Mouse (Mus musculus) retina, adult 2 months (tissue): ENCODE results near the gene Ube2f.

Experiments used
- DNase-seq: peaks from one replicate; pipeline ENCODE4 v3.0.0-alpha.2; 2012; ENCODE audit warnings: low read depth, low spot score

Ube2f gene

DNA sequence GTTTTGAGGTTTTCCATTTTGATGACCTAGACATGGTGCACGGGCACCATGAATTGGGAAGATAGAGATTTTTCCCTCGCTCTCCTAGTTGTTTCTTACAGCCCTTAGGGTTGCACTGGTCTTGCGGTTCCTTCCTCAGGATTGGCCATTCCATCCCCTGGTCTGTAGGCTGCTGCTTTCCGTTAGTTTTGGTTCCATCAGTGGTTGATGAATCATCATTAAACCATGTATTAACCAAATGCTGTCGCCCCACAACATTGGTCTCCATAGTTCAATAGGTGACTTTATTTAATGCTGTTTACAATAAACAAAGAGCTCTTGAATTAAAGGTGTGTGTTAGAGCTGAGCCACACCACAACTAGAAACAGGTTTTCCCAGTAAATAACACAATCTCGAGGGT is 12.4 kb upstream of the Ube2f start:
- no peak for DNase-seq

DNA sequence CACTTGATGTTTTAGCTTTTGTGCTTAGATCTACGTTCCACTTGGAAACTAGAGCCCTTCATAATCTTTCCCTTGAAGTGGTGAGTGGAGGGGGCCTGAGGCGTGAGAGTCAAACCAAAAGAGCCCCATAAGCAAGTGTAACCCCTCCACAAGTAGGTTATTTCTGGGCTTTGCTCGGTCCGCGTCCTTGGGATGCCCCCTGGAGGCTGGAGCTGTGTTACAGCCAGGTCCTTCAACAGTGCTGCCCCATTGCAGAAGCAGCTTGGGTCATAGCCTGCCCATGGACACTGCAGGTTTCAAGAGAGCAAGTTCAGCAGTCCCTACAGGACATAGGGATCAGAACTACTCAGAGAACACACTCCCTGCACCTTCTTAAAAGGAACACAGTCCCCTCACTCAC is 11.0 kb upstream of the Ube2f start:
- no peak for DNase-seq

DNA sequence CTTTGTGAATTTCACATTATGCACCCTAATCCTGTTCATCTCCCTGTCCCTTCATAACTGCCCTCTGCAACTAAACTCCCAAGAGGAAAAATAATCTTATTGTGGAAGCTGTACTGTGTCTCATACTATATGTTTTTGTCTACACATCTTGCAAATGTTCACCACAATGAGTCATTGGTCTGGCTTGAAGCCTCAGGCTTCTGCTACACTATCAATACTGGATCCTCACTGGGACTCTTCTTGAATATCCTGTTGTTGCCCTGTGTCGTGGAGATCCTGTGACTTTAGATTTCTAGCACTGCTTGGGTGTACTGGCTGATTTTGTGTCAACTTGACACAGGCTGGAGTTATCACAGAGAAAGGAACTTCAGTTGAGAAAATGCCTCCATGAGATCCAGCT is 10.3 kb upstream of the Ube2f start:
- DNase-seq: no peak

DNA sequence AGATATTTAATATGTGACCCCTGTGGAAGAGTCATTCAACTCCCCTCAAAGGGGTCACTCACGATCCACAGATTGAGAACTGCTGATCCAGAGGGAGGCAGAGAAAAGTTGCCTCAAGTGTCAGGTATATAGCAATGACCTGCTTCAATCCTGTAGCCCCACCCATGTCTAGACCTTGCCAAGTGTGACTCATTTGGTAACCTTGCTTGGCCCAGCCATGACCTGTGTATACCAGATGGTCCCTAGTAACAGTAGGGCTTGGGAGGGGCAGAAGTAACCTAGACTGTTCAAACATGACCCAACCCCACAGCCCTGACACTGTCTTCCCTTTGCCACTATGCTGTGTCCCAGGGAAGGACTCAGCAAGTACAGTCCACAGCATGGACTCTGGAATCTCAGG is 9.4 kb upstream of the Ube2f start:
- no peak for DNase-seq

DNA sequence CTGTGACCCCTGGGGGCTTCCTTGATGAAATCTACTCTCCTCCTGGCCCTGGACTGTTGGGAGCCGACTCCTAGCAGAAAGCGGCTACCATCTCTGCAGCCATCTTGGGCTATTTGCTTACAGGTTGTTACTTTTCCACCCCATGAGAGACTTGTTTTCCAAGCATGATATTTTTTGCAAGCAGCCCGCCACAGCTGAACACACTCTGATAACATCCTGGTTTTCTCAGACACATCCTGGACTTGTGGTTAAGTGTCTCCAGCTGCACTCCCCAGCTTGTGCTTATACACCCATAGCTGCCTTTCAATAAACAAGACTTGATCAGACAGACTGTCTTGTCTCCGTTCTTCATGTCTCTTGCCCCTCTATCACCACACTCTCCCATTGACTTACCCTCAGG is 8.9 kb upstream of the Ube2f start:
- DNase-seq: no peak

DNA sequence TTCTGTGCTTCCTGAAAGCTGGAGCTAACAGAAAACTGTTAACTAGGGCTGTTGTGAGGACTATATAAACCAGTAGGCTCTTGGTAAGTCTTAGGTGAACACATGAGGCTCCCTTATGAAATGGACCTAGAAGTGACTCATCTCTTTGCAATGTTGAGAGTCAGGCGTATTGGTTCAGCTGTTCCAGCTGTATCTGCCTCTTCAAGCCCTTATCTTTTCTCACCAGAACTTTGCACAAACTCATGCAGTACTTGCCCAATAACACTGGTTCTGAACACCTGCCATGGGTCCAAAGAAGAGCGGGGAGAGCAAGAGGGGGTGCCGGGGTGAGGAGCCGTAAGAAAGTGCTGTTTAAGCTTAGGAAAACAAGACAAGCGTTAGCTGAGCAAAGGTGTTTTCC is 1.9 kb upstream of the Ube2f start:
- DNase-seq: no peak

DNA sequence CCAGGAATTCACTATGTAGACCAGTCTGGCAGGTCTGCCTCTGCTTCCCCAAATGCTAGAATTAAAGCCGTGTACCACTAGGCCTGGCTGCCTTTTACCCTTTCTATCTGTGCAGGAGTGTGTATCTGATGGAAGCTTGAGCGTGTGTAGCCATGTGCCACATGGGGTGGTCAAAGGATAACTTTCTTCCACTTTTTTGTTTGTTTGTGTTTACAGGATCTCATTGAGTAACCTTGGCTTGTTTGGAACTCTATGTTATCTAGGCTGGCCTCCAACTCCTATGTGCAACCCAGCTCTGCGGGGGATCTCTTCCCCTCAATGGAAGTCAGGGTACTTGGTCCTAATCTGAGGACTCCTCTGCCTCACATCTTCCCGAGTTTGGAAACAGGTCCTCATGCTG is 1.1 kb upstream of the Ube2f start:
- no peak for DNase-seq

DNA sequence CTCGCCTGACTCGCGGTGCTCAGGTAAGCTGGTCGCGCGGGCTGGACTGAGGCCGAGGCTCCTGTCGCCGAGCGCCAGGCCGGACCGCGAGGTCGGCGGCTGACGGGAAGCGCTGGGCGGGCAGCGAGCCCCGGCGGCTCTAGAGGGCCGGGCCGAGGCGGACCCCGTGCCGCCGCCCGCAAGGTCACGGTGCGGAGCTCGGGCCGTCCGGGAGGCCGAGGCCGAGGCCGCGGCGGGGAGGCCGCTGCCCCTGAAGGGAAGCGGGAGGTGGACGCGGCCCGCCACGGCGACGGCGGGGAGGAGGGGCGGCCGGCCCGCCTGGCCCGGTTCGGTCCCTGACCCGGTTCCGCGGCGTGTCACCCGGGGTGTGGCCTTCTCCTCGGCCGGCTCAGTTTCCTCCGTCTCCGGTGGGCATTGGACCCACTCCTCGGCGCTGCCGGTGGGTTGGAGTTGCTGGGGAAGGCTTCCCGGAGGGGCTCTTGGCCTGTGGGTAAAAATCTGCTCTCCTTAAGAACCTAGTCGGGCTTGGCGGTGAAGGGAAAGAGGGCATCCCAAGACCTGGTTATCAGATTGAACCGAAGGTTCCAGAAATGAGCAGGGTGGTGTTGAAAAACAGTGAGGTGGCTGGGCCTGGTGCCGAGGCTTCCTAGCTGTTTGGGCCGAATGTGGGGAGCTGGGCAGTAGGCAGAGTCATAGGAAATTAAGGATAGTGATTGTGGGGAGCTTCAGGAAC is 477 bp downstream of the Ube2f start:
- DNase-seq: no peak

DNA sequence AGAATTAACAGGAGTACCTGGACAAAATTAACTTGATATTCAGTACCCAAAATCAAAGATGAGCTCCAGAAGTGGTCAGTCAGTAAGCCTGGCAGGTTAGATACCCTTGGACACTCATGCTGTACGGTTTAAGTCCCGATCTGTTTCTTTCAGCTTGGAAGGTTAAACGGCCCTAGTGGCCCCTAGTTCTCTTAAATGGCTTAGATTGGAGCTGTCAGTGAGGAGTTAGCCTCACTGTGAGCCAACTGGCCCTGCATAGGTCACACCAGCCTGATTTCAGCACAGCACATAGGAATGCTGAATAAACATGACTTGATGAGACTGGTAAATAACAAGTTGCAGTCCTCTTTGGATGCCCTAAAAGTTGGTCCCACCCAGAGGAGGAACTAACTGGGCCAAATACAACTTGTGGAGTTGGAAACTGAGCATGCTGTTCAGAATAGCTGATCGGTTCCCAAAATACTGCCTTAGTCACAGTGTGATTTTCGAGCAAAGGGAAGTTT is 1.1 kb downstream of the Ube2f start:
- DNase-seq: no peak

DNA sequence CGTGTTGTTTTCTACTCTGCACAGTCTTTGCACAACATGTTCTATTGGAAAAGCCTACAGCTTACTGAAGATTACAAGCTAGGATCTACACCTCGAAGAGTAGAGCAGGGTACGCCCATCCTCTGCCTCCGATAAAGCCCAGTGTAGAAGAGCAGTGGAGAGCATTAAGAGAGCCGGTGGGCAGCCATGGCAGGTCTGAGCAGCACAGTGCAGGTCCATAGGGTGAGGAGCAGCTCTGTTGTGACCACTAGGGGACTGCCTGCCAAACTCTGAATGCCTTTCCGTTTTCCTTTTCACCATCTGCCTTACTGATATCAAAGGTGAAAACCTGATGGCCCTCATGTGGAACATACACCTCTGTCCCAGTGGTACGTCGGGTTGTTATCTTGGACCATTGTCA is 1.8 kb downstream of the Ube2f start:
- no peak for DNase-seq

DNA sequence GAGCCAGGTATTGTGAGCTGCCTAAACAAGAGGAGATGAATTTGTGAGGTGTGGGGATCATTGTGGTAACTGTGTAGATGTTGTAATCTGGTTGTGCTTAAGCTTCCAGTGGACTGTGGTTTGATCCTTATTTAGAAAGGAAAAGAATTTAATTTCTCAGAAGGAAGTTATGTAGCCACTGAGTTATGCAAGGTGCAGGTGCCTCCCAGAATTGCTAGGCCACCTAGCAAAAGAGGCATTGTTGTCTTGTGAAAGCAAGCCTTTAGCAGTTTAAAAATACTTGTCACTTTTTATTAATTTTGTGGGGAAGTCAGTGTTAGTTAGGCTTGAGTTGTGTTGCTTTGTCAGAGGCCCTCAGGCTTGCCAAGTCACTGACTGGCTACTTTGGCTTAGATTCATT is 7.8 kb downstream of the Ube2f start:
- no peak for DNase-seq

DNA sequence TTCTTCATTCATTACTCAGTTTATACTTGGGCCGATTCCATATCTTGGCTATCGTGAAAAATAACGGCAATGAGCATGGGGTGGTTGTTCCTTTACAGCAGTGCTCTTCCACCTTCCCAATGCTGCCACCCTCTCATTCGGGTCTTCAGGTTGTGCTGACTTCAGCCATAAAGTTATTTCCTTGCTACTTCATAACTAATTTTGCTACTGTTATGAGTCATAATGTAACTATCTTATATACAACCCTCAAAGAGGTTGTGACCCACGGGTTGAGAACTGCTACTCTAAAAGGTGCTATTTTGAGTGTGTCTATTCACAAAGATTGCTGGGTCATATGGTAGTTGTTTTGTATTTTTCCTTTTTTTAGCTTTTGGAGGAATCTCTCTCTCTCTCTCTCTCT is 9.7 kb downstream of the Ube2f start:
- DNase-seq: no peak

DNA sequence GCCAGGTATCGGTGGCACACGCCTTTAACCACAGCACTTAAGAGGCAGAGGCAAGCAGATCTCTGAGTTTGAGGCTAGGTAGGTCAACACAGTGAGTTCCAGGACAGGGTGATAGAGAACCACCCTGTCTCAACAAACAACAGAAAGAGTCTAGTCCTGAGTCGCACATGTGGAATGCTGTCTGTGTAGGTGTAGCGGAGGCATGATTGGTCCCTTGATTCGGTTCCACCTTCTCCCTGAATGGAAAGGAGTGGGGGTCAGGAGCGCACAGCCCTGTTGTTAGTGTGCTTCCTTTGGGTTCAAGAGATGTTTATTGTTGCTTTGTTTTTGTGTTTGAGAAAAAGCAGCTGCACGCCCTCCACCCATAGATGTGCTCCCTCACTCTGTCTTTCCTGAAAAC is 12.4 kb downstream of the Ube2f start:
- no peak for DNase-seq

DNA sequence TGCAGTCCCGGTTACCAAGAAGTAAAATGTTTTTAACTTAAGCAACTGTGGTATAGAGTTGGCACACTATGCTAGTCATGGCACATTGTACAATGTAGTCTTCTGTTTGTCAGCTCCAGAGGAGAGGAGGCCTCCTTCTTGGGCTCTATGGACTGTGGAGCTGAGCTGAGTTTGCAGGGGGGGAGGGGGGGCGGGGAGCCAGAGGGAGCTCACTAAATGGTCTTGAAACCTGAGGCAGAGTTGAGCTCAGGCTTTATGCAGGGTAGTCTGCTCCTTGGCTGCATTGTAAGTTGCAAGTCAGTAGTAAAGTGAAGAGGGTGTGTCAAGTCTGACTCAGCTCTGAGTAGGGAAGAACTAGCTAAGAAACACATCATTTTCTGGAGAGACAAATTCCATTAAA is 22.2 kb downstream of the Ube2f start:
- DNase-seq: no peak

DNA sequence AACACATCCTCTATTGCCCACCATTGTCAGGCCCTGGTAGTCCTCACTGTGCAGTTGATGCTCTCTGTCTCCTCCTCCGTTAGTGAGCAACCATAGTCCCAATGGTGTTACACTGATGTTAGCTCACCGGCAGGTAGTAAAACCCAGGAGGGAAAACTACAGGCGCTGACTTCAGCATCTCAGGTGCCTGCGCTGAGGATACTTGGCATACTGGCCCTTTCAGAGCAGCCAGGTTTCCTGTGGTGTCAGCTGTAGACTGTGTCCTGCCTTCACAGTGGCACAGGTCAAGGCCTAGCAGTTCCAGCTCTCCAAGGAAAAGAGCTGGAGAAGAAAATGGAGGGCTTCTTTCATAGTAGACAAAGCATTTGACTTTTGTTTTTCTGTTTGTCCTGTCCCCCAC is 26.5 kb downstream of the Ube2f start:
- DNase-seq: no peak

DNA sequence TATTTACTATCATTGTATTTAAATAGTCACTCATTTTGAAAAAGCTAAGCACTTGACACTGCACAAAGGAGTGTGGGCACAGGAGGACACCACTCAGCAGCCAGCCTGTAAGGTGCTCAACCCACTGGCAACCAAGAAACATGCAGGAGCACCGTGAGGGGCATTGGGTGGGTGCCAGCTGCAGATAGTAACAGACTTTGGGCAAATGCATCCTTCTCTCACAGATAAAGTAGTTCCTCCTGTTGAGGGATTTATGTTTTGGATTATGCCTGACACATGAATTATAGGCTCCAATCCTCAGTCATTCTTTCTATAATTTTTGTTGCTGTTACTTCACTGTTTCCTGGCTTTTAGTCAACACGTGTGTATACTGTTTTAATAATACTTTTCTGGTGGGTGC is 27.4 kb downstream of the Ube2f start:
- no peak for DNase-seq

DNA sequence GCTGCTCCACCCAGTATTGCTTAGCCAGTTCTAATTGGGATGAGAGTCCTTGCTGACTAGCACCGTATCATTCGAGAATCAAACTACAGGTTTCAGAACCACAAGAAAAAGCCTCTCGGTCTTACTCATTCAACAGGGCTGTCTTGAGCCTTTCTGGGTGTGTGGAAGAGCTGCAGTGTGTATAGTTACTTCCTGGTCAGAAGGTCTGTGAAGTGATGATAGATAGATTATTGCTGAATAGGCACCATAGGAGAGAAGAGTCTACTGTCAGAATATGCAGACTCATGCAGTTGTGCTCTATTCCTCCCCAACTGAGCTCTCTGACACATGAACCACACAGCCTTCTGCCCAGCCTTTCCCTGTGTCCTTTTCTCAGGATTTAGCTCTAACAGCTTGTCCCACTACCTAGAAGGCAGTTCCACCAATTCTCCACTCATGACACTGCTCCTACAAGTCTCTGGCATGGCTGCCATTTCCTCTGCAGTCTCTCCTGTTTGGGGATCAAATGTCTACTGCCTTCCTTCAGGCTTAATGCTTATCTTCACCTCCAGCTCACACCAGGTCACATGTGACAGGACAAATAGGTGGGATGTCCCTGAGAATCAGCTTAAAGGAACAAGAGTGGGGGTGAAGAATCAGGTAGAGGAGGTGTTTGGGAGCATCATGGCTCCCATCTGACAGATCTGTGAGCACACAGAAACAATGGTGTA is 28.5 kb downstream of the Ube2f start:
- no peak for DNase-seq

DNA sequence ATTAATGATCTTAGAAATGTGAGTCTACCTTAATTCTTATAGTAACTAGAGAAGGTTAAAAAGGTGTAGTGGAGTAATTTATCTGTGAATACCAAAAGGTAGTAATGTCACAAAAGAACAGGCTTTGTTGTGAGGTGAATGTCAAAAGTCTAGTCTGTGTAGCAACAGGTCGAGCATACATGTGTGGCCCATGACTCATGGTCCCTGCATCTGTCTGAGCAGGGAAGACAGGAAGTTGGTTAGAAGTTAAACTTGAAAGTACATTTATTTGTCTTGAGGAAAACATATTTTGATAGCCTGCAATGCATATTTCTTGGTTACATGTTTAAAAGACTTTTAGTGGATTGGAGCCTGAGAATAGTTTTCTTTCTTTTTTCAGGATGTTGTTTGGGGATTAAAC is 29.0 kb downstream of the Ube2f start:
- DNase-seq: no peak

DNA sequence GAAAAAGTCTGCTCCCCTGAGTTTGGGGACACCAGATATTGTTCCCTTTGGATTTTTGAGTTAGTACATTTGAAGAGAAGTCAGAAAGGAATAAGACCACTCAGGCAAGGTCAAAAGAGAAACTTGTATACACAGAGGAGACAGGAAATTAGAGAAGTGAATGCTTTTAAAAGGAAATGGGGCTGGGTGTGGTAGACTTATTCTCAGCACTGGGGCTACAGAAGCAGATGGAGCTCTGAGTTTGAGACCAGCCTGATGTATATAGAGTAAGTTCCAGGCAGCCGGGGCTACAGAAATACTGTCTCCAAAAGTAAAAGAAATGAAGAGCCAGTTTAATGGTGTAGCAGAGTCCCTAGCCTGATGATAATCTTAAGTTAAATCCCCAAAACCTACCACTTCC is 32.5 kb downstream of the Ube2f start:
- DNase-seq: no peak

DNA sequence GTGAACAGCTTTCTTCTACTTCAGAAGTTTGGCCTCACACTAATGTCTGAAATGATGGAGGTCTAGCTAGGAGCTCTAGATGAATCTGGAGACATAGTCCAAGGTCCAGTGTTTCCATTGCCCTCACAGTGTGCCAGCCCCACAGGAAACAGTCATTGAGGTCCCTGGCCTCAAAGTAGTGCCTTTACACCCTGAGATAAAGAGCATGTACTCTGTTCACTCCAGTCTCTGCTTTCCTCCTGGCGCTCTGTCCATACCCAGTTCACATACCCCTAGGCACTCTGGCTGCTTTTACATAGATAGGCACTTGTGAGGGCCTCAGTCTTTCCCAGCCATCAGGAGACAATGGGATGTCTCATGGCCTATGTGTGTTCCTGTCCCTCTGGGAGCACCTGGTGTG is 39.3 kb downstream of the Ube2f start:
- no peak for DNase-seq

DNA sequence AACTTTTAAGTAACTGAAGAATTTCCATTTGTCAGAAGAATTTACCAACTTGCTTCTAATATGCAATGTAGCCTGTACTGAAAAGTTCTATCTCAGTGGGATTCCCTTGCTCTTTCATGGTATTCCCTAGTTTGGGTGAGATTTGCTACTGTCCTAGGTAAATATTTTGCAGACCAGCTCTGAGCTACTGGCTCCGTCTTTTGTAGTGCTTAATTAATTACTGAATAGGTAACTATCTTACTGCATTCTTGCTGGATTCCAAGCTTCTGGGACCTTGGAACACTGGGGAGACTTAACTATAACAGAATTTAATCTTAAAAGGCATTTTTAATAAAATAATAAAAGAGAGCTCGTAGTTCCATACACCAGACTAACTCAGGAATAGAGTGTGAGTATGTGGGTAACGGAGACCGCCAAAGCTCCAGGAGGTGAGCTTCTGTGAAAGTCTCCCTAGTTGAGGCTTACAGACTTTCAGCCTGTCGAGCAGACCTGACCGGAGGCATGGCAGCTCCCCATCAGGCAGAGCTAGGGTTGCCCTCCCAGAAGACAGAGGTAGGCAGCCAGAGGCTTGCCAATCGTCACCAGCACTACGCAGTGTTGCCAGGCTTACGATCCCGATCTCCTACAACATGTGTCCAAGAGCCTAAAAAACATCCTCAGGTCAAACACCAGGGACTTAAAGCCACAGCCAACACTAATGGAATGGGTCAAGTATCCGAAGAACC is 42.2 kb downstream of the Ube2f start:
- no peak for DNase-seq

DNA sequence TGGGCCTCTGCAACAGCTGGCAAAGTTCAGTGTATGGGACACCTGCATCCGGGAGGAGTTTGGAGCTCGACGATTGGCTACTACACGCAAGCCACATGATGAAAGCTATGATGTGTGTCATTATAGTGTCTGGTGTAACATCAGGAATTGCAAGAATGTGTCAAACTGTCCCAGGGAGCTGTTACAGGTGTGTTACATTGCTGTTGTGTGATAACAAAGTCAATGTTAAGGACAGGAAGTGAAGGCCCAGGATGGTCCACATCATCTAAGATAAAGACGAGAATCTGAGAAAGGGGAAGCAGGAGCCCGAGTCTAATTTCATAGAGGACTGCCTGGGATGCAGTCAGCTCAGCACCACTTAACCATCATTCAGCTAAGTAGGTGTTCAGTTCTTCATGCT is 45.4 kb downstream of the Ube2f start:
- no peak for DNase-seq
